Mouse (Mus musculus) stomach, postnatal 0 days (tissue): ENCODE results near the gene Cyp8b1.

Source experiments
- CTCF ChIP-seq: IDR thresholded peaks from 2 replicates; pipeline ENCODE4 v1.5.1; 2016; ENCODE audit warnings: antibody characterized with exemption, low read depth, mild to moderate bottlenecking, moderate library complexity
- EP300 ChIP-seq: optimal IDR thresholded peaks from 2 replicates; pipeline ENCODE3; 2016; ENCODE audit warnings: antibody characterized with exemption

GRCm38 (mm10) chr9:121927721-121928120 lies 11.6 kb upstream of the Cyp8b1 start:
- TF ChIP-seq CTCF (no peak), EP300 (no peak)
